Mouse (Mus musculus): ENCODE data around the gene Olfr1141. TPM values are rescaled to one million over a fixed set of nuclear protein-coding genes. Genes with fewer than 3 reads are reported as not detected.

Olfr1141 gene
- polyA plus RNA-seq (2017; shearing (Covaris generic)), result not detected

GRCm38 (mm10) chr2:87753891-87754290 lies at the start of gene Olfr1141:
Olfr1141 (minus strand) TSS chr2:87753991.

GRCm38 (mm10) chr2:87800292-87800691 lies 46.5 kb upstream of the Olfr1141 start, which contains the start of gene Olfr1143:
Olfr1143 (plus strand) TSS chr2:87800592.

DNA sequence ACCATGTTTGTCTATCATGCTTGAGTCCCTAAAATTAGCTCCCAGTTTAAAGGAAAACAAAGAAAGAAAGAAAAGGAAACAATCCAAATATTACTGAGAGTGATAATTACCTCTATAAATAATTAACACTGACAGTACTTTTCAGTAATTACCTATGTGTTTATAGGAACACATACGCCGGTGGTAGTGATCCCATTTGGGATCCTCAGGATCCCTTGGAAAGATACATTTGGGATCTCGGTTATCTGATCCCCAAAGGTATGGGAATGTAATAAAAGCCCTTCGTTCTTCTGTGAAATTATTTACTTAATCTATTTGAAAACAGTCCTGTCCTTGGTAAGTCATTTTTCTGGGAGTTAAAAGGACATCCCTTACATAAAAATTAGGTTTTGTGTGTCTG lies 25.4 kb upstream of the Olfr1141 start, which contains the start of gene Olfr152:
Gene Olfr152 (plus strand): TSS at position 301 of the 400 bp plus-strand sequence.

DNA sequence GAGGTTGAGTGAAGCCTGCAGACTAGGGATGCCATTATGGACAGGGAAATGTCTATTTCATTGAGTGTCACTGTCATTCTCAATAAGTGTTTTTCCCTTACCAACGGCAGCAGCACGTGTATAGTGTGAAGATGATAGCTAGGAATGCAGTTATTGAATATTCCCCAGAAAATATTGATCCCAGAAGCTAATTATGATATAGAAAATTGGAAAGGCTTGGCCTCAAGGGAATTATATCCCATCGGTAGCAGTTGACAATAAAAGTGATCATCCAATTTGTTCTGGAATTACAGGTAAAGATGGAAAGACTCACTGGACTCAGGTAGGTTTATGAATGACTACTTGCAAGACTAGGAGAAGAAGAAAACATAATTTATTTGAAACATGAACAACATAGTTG lies 10.3 kb downstream of the Olfr1141 start, which contains the start of gene Olfr1140:
Gene Olfr1140 (plus strand): TSS at position 301 of the 400 bp plus-strand sequence.

GRCm38 (mm10) chr2:87739878-87740277 lies 13.9 kb downstream of the Olfr1141 start, which contains the start of gene Olfr1138:
Olfr1138 (minus strand) TSS chr2:87739978.

DNA sequence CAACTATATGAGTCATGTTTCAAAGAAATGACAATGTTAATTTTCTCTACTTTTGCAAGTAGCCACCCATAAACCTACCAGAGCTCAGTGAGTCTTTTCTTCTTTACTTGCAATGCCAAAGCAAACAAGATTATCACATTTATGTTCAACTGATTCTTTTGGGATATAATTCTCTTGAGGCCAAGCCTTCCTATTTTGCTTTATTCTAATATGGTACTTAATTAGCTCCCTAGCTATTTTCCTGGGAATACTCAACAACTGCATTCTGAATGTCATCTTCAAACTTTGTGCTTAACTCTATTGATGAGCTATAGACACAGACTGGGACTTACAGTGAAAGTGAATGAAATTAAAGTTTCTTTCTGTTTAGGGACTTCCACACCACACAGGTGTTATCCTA lies 40.7 kb downstream of the Olfr1141 start, which contains the start of gene Olfr1137:
Gene Olfr1137 (minus strand): TSS at position 101 of the 400 bp plus-strand sequence.

Other genes with a start within 250 kb of the Olfr1141 start
- gene Pramel6, start 247.4 kb downstream of the Olfr1141 start, polyA plus RNA-seq (2017; shearing (Covaris generic)), result not detected
- gene Olfr153, start 222.2 kb downstream of the Olfr1141 start, polyA plus RNA-seq (2017; shearing (Covaris generic)), result not detected
- gene Olfr1128, start 208.4 kb downstream of the Olfr1141 start, polyA plus RNA-seq (2017; shearing (Covaris generic)), result not detected
- gene Olfr1129, start 180.1 kb downstream of the Olfr1141 start, polyA plus RNA-seq (2017; shearing (Covaris generic)), result not detected
- gene Olfr1130, start 147.8 kb downstream of the Olfr1141 start, polyA plus RNA-seq (2017; shearing (Covaris generic)), result not detected
- under 1 TPM in 1 of 2 experiments, not detected in 1; 0.23 TPM for gene Olfr1131, start 126.9 kb downstream of the Olfr1141 start, polyA plus RNA-seq (2017; shearing (Covaris generic))
- under 1 TPM in 1 of 2 experiments, not detected in 1; 0.25 TPM for gene Olfr1132, start 116.5 kb downstream of the Olfr1141 start, polyA plus RNA-seq (2017; shearing (Covaris generic))
- under 1 TPM in 1 of 2 experiments, not detected in 1; 0.53 TPM for gene Olfr1133, start 106.6 kb downstream of the Olfr1141 start, polyA plus RNA-seq (2017; shearing (Covaris generic))
- gene Olfr1134, start 95.5 kb downstream of the Olfr1141 start, polyA plus RNA-seq (2017; shearing (Covaris generic)), result not detected
- not detected for gene Olfr1135, start 80.3 kb downstream of the Olfr1141 start, polyA plus RNA-seq (2017; shearing (Covaris generic))
- not detected for gene Olfr1136, start 60.0 kb downstream of the Olfr1141 start, polyA plus RNA-seq (2017; shearing (Covaris generic))
- not detected for gene Olfr1137, start 40.8 kb downstream of the Olfr1141 start, polyA plus RNA-seq (2017; shearing (Covaris generic))
- under 1 TPM in 1 of 2 experiments, not detected in 1; 0.11 TPM for gene Olfr1138, start 14.0 kb downstream of the Olfr1141 start, polyA plus RNA-seq (2017; shearing (Covaris generic))
- gene Olfr1140, start 10.2 kb downstream of the Olfr1141 start, polyA plus RNA-seq (2017; shearing (Covaris generic)), result under 1 TPM in 1 of 2 experiments, not detected in 1; 0.31 TPM
- not detected for gene Olfr152, start 25.5 kb upstream of the Olfr1141 start, polyA plus RNA-seq (2017; shearing (Covaris generic))
- gene Olfr1143, start 46.6 kb upstream of the Olfr1141 start, polyA plus RNA-seq (2017; shearing (Covaris generic)), result not detected
- not detected for gene Olfr1145, start 55.8 kb upstream of the Olfr1141 start, polyA plus RNA-seq (2017; shearing (Covaris generic))
- under 1 TPM; 0.27 to 0.42 TPM for gene Olfr1148, start 76.5 kb upstream of the Olfr1141 start, polyA plus RNA-seq (2017; shearing (Covaris generic))
- not detected for gene Olfr1150-ps1, start 90.0 kb upstream of the Olfr1141 start, polyA plus RNA-seq (2017; shearing (Covaris generic))
- under 1 TPM in 1 of 2 experiments, not detected in 1; 0.45 TPM for gene Olfr1151, start 101.9 kb upstream of the Olfr1141 start, polyA plus RNA-seq (2017; shearing (Covaris generic))
- under 1 TPM in 1 of 2 experiments, not detected in 1; 0.06 TPM for gene Olfr1152, start 112.5 kb upstream of the Olfr1141 start, polyA plus RNA-seq (2017; shearing (Covaris generic))
- gene Olfr1153, start 141.0 kb upstream of the Olfr1141 start, polyA plus RNA-seq (2017; shearing (Covaris generic)), result under 1 TPM in 1 of 2 experiments, not detected in 1; 0.22 TPM
- gene Olfr1154, start 151.2 kb upstream of the Olfr1141 start, polyA plus RNA-seq (2017; shearing (Covaris generic)), result under 1 TPM in 1 of 2 experiments, not detected in 1; 0.20 TPM
- gene Olfr1155, start 191.1 kb upstream of the Olfr1141 start, polyA plus RNA-seq (2017; shearing (Covaris generic)), result not detected
- under 1 TPM; 0.06 to 0.07 TPM for gene Olfr1156, start 199.1 kb upstream of the Olfr1141 start, polyA plus RNA-seq (2017; shearing (Covaris generic))
- under 1 TPM in 1 of 2 experiments, not detected in 1; 0.08 TPM for gene Olfr1157, start 214.3 kb upstream of the Olfr1141 start, polyA plus RNA-seq (2017; shearing (Covaris generic))
- not detected for gene Olfr74, start 220.7 kb upstream of the Olfr1141 start, polyA plus RNA-seq (2017; shearing (Covaris generic))
- not detected for gene Olfr1158, start 236.1 kb upstream of the Olfr1141 start, polyA plus RNA-seq (2017; shearing (Covaris generic))

Measured in activated CD4-positive, CD25-positive, alpha-beta regulatory T cell (primary cell).